Mouse (Mus musculus): Measurements from ENCODE around the gene Tesmin. TPM values are rescaled to one million over a fixed set of nuclear protein-coding genes. Genes with fewer than 3 reads are reported as not detected.

The Tesmin gene
- total RNA-seq, 2 experiments from 2014 or later: 2.8 to 4.0 TPM

- ATAC-seq (ENCODE audit: poor library complexity, severe bottlenecking): peak; percentile 92
These were observed 432 bp downstream of the Tesmin start for GRCm38 (mm10) chr19:3389089-3389488.

DNA sequence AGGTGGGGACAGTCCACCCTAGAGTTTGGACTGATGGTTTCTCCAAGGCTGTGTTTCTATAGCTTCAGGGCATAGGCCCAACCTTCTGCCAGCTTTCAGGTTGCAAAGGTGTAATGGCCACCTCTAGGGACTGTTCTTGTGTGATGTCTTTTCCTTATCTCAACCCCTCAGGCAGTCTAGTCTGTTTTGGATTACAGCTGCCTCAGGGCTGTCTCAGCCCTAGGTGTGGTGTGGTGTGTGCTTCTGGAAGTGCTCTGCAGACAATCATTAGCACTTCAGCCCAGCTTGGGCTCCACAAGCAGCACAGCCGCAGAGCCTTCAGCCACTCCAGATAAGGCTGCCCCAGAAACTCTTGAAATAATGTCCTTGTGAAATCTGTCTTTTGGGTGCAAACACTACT lies 3.7 kb downstream of the Tesmin start:
- no peak for ATAC-seq (ENCODE audit: poor library complexity, severe bottlenecking)

- no peak for ATAC-seq (ENCODE audit: poor library complexity, severe bottlenecking)
These were observed 5.6 kb downstream of the Tesmin start for GRCm38 (mm10) chr19:3394216-3394615.

DNA sequence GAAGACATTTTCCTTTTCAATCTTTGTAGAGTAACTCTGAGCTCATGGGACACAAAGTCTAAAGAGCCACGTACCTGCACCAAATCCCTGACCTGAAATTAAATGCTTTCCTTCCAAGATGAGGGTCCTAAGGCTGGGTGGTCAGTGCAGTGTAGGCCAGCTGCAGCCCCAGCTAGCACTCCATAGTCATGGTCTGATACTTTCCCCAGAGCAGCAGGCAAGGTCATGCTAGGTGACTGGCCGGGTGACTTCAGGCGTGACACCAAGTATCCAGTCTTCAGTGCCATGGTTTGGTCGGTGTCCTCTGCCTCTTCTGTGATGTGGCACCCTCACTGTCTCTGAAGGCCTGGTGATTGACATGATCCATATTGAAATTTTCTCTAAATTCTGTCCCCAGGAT lies 11.4 kb downstream of the Tesmin start:
- ATAC-seq (ENCODE audit: poor library complexity, severe bottlenecking): no peak

DNA sequence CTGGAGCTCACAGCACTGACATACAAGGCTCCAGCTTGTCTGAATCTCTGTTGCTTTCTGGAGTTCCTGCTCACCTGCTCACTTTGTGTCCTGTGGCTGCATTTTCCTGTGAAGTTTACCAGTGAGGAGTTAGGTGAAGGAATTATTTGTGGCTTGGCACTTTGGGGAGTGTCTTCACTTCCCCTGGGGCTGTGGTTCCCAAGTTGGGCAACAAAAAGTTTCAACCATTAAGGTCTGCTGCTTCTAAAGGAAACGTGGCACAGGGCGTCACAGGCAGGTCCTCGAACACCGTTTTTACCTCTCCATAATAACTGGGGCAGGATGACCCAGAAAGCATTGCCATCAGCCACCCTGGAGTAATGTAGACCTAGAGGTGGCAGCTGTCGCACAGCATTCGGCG lies 12.8 kb downstream of the Tesmin start:
- ATAC-seq (ENCODE audit: poor library complexity, severe bottlenecking): peak; percentile 75

- ATAC-seq (ENCODE audit: poor library complexity, severe bottlenecking): 0 out of 2 replicates have a peak, but pooled peaks have one; percentile 27
These were observed 13.3 kb downstream of the Tesmin start for GRCm38 (mm10) chr19:3401943-3402342.

DNA sequence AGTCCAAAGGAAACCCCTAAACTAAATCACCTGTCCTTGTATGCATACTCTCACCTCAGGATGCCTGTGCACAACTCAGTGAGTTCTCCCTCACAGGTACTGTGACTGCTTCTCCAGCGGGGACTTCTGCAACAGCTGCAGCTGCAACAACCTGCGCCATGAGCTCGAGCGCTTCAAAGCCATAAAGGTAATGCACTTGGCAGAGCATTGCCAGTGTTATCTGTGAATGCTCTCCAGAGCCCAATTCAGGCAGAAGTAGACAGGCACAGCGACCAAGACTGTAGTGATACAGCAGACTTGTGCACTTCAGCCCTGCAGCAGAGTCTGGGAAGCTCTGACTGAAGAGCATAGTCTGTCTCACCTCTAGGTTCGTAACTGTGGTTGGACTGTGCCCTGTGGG lies 13.7 kb downstream of the Tesmin start:
- ATAC-seq (ENCODE audit: poor library complexity, severe bottlenecking): no peak

DNA sequence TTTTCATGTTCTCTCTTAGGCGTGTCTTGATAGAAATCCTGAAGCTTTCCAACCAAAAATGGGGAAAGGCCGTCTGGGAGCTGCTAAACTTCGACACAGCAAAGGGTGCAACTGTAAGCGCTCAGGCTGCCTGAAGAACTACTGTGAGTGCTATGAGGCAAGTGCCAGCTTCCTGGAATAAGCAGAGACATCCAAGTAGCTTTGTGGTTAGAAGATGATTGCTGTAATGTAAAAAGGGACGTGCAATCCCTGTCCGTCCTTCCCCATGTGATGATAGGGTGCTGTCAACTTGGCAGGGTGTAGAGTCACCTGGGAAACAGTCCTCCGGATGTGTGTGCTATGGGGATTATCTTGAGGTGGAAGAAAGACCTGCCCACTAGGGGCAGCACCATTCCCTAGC lies 15.4 kb downstream of the Tesmin start:
- peak; percentile 66 for ATAC-seq (ENCODE audit: poor library complexity, severe bottlenecking)

- ATAC-seq (ENCODE audit: poor library complexity, severe bottlenecking): no peak
These were observed 17.0 kb downstream of the Tesmin start for GRCm38 (mm10) chr19:3405531-3406281.

- ATAC-seq (ENCODE audit: poor library complexity, severe bottlenecking): peak; percentile 91
These were observed 25.6 kb downstream of the Tesmin start, which contains the start of gene Gal for GRCm38 (mm10) chr19:3414268-3414733. Gal (minus strand) TSS chr19:3414544.

DNA sequence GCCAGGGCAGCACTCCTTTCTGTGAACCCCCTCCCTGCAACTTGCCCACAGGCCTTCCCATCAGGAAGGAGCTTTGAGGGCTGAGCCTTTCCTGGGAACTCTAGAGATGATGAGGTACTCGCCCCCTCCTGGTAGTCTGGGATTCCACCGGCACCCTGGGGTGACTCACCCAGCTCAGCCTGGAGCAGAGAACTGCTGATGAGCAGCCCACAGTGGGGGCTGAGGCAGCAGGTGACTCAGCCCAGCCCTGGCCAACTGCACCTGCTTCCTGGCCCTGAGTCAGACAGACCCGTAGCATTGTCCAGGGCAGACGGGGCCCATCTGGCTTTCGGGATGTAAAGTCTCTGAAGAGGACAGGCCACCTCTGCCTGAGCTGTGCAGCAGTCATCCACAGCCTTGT lies 30.6 kb downstream of the Tesmin start:
- ATAC-seq (ENCODE audit: poor library complexity, severe bottlenecking): no peak

- ATAC-seq (ENCODE audit: poor library complexity, severe bottlenecking): no peak
These were observed 33.8 kb downstream of the Tesmin start for GRCm38 (mm10) chr19:3422488-3422887.

GRCm38 (mm10) chr19:3422981-3423380 lies 34.3 kb downstream of the Tesmin start:
- peak; percentile 99 for ATAC-seq (ENCODE audit: poor library complexity, severe bottlenecking)

DNA sequence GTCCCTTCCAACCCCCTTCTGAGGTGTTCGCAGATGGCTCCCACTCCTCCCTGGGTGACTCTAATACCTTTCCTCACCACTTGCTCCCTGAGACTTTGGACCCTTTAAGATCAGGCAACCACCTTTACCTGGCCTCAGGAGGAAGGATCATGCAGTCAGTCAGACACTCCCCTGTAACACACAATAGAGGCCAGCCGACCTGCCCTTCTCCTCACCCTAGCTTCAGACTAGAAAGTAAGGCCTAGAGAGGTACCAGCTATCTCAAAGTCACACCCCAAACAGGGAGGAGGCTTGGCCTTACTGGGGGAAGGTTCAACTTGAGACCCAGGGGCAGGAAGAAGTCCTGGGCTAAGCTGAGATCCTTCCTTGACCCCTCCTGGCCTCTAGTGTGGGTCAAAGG lies 35.6 kb downstream of the Tesmin start:
- ATAC-seq (ENCODE audit: poor library complexity, severe bottlenecking): no peak

DNA sequence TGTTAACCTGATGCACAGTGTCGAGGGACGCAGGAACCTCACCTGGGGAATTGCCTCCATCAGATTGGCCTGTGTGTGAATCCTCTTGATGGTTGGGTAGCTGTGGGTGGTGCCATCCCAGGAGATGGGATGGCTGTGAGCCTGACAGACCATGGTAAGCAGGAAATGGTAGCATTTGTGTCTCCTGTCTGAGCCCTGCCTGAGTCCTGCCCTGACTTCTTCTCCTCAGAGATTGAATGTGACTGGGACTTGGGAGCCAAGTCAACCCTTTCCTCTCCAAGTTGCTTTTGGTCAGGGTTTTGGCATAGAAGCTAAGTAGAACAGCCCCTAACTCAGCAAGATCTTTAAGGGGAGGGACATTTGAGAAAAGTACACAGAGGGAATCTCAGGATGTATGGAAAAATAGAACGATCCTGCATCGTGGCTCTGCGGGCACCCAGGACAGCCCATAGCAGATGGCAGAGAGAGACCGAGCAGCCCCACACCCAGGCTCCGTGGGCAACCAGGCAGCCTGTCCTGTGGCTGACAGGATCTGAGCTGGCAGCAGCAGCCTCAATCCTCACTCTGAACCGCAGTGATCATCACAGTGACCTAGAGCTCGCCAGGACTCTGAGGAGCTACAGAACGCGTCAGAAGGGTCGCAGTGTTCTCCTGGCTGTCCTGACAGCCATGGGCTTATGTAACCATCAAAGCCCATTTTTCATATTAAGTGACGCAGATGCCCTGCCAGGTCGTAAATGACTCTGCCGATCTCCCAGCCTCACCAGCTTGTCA lies 39.6 kb downstream of the Tesmin start:
- no peak for ATAC-seq (ENCODE audit: poor library complexity, severe bottlenecking)

- no peak for ATAC-seq (ENCODE audit: poor library complexity, severe bottlenecking)
These were observed 40.6 kb downstream of the Tesmin start for GRCm38 (mm10) chr19:3429156-3429816.

GRCm38 (mm10) chr19:3431066-3431465 lies 42.4 kb downstream of the Tesmin start:
- no peak for ATAC-seq (ENCODE audit: poor library complexity, severe bottlenecking)

GRCm38 (mm10) chr19:3431969-3432368 lies 43.3 kb downstream of the Tesmin start:
- no peak for ATAC-seq (ENCODE audit: poor library complexity, severe bottlenecking)

- ATAC-seq (ENCODE audit: poor library complexity, severe bottlenecking): no peak
These were observed 45.5 kb downstream of the Tesmin start for GRCm38 (mm10) chr19:3434124-3434523.

- no peak for ATAC-seq (ENCODE audit: poor library complexity, severe bottlenecking)
These were observed 46.0 kb downstream of the Tesmin start for GRCm38 (mm10) chr19:3434641-3435040.

DNA sequence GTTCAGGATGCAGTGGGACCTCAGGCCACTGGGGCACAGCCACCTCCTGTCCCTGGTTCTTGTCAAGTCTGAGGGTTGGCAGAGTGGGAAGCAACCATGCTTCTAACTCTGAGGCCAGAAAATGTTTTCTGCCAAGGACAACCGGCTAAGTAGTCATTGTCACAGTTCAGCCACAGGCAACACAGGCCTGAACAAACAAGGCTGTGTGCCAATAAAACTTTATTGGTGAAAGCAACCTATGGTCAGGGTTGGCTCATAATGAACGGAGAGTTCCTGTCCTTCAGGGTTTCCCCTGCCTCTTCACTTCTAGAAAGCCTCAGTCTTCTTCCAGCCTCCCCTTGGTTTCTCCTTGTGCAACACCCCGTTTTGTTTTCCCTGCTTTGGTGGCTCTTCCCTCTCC lies 47.2 kb downstream of the Tesmin start:
- ATAC-seq (ENCODE audit: poor library complexity, severe bottlenecking): no peak
